In the genomic region with DNA sequence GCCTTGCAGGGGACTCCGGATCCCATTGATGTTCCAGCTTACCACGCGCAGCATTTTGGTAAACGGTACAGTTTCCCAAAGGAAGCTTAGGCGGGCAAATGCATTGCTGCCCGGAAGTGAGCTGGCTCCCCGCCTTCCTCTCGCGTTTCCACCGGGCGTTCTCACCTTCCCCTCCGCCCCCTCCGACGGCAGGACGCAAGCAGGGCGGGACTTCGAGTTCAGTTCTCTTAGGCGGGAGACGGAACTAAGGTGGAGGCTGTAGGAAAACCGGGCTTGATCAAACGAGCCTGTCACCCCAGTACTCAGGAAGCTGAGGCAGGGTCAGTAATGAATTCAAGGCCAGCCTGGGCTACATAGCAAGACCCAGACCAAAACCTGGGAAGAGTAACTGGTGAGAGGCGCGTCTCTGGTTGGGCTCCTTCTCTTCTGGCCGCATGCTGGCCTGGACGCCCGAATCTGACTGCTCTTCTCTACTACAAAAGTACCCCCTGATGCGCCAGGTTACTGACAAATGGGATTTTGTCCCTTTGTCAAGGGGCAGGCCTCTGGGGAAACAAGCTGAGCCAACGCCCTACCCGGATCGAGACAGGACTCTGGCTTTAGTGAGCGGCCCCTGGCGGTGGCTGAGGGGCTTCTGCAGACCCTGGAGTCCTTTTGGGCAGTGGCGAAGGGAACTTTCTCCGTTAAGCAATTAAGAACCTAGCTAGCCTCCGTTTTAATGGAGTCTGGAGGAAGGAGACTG, we compare ENCODE assay signal across 8 mouse cellular contexts. TPM values are rescaled to one million over a fixed set of nuclear protein-coding genes. Genes with fewer than 3 reads are reported as not detected.
DNase-seq lines count a peak whose midpoint lies in the region; ATAC-seq lines count a peak whose summit lies in the region.

A gene (plus strand): TSS at position 207 of the 742 bp plus-strand sequence.

- peak within 1 kb of the TSS; percentile 87 for H3K27ac ChIP-seq in heart, embryonic 12.5 days (ENCODE audit: poor library complexity, severe bottlenecking)
- H3K27ac ChIP-seq in liver, embryonic 12.5 days = peak within 1 kb of the TSS; percentile 92
- peak within 1 kb of the TSS; percentile 85 for H3K27ac ChIP-seq in stomach, embryonic 15.5 days

- peak within 1 kb of the TSS; percentile 77 for H3K9ac ChIP-seq in heart, embryonic 12.5 days
- peak within 1 kb of the TSS; percentile 74 for H3K9ac ChIP-seq in liver, embryonic 12.5 days
- peak within 1 kb of the TSS; percentile 19; the same call in 1 of the 2 replicates for H3K9ac ChIP-seq in stomach, embryonic 15.5 days

- no peaks in the 10 kb centered on the region for H3K9me3 ChIP-seq in heart, embryonic 12.5 days (replicated peaks)
- H3K9me3 ChIP-seq in liver, embryonic 12.5 days (replicated peaks) = no peaks in the 10 kb centered on the region
- no peaks in the 10 kb centered on the region for H3K9me3 ChIP-seq in stomach, embryonic 15.5 days

- peak within 1 kb of the TSS; percentile 74 for H3K4me2 ChIP-seq in heart, embryonic 12.5 days
- H3K4me2 ChIP-seq in liver, embryonic 12.5 days = peak within 1 kb of the TSS; percentile 77
- H3K4me2 ChIP-seq in stomach, embryonic 15.5 days = peak within 1 kb of the TSS; percentile 56

- peak within 1 kb of the TSS; percentile 65 for H3K4me3 ChIP-seq in heart, embryonic 12.5 days
- peak within 1 kb of the TSS; percentile 66 for H3K4me3 ChIP-seq in liver, embryonic 12.5 days
- peak within 1 kb of the TSS; percentile 52 for H3K4me3 ChIP-seq in stomach, embryonic 15.5 days (replicated peaks)

- peaks cover 2% of the 10 kb centered on the region; the same call in 1 of the 2 replicates for H3K4me1 ChIP-seq in heart, embryonic 12.5 days (replicated peaks)
- peaks cover 20% of the 10 kb centered on the region for H3K4me1 ChIP-seq in liver, embryonic 12.5 days
- H3K4me1 ChIP-seq in stomach, embryonic 15.5 days = no peaks in the 10 kb centered on the region

- H3K36me3 ChIP-seq in heart, embryonic 12.5 days = peaks cover 19% of the 10 kb centered on the region
- peaks cover 20% of the 10 kb centered on the region for H3K36me3 ChIP-seq in liver, embryonic 12.5 days
- no peaks in the 10 kb centered on the region for H3K36me3 ChIP-seq in stomach, embryonic 15.5 days

- ATAC-seq in erythroid progenitor cell, adult 5-6 weeks (replicated peaks; ENCODE audit: low FRiP score, poor library complexity, severe bottlenecking) = peak; percentile 100
- peak; percentile 94 for ATAC-seq in heart, embryonic 12.5 days (ENCODE audit: insufficient number of reproducible peaks, low FRiP score)
- peak; percentile 96 for ATAC-seq in liver, embryonic 12.5 days
- ATAC-seq in stomach, embryonic 15.5 days (ENCODE audit: insufficient read depth, low FRiP score, low read depth) = peak; percentile 95

- DNase-seq in CD4-positive helper T cell, adult 2 months (ENCODE audit: low read depth, low spot score) = peak; percentile 78
- peak; percentile 57 for DNase-seq in brain, embryonic 18.5 days (ENCODE audit: low read depth, low spot score)
- DNase-seq in kidney, postnatal 10 days = peak; percentile 87
- peak; percentile 57 to 59 for DNase-seq in natural killer cell, adult 2 months (ENCODE audit: low spot score in 2 of 2)

- no peaks in the 10 kb centered on the region for H3K27me3 ChIP-seq in heart, embryonic 12.5 days (replicated peaks)
- H3K27me3 ChIP-seq in liver, embryonic 12.5 days (replicated peaks) = peaks cover 5% of the 10 kb centered on the region; the same call in 1 of the 2 replicates
- no peaks in the 10 kb centered on the region for H3K27me3 ChIP-seq in stomach, embryonic 15.5 days (replicated peaks)

- 18% methylated on average over 35 of the region's 35 CpGs for WGBS in heart, embryonic 12.5 days
- 11% methylated on average over 34 of the region's 35 CpGs for WGBS in liver, embryonic 12.5 days (ENCODE audit: insufficient replicate concordance)
- 27% methylated on average over 35 of the region's 35 CpGs for WGBS in stomach, embryonic 15.5 days

RNA-seq across cellular contexts. Expression of the gene that starts here (rescaled TPM):
- total RNA-seq in erythroid progenitor cell, adult 5-6 weeks (2015; ENCODE audit: low replicate concordance) = 20.2 and 33.5 TPM in 2 replicates
- 17.7 and 21.8 TPM in 2 replicates for total RNA-seq in erythroid progenitor cell, adult 5-6 weeks (2017; ENCODE audit: low replicate concordance)
- 6.9 and 7.2 TPM in 2 replicates for polyA plus RNA-seq in heart, embryonic 12.5 days (2016; fragmentation: Nextera tagmentation; extraction: Ambion mirVana)
- polyA plus RNA-seq in liver, embryonic 12.5 days (2016; fragmentation: Nextera tagmentation; extraction: Ambion mirVana) = 6.9 and 7.1 TPM in 2 replicates
- 6.1 and 6.2 TPM in 2 replicates for polyA plus RNA-seq in stomach, embryonic 15.5 days (2015; fragmentation: Nextera tagmentation; extraction: Ambion mirVana)

Comparison
In these comparisons a context has a peak if more than half of its experiments do, and no peak if none do; other contexts are left out.
1. Peak in every context shown above with its lines: DNase-seq, ATAC-seq, H3K4me3 ChIP-seq and H3K27ac ChIP-seq.
2. H3K9ac ChIP-seq: peak in every context shown above with its lines; median percentile 77 in heart, embryonic 12.5 days; 74 in liver, embryonic 12.5 days; 19 in stomach, embryonic 15.5 days.